Mouse (Mus musculus): ENCODE measurements at regions not wholly inside any gene's neighbourhood (a gene's known extent, or its start where the extent isn't known, plus 50 kb on each side); places are given as distances from the start of the nearest gene placed in this dataset.
"Not testable (repeated sequence)": the region's sequence is repeated elsewhere in the genome, so short reads cannot be mapped to it uniquely, and the experiment has no call there.

DNA sequence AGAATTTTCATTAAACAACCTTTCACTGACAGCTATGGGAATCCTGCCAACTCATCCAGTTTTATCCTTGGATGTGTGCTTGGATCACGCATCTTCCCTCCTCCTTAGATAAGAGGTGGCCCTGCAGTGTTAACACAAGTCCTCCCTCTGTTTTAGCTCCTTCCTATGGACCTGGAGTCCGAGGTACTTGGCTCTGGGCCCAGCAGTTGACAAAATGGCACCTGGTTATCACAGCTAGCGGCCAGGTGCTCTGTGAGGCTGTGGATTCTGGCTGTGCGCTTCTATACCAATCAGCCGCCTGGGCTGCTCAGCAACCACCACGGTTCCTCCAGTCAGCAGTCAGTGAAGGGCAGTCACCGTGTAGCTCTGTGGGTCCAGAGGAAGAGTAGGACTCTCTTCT is 157.4 kb downstream of the Prdm2 start:
- no peak for DNase-seq

DNA sequence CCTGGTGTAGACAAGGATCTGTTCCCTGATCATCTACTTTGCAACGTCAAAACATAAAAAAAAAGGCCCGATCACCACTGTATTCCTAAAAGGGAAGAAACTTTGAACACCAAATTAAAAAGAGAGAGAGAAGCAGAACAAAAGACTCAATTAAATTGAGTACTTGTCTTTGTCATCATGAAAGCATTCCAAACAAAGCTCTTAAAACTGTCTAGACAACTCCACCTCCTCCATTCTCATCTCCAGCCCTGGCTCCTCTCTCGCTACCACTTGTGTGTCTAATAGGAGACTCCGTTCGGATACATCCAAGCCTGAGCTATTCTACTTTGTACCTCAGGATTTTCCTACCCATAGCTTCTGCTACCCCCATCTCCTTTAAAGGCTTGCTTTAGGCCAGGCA is 159.8 kb downstream of the Prdm2 start:
- DNase-seq: no peak

DNA sequence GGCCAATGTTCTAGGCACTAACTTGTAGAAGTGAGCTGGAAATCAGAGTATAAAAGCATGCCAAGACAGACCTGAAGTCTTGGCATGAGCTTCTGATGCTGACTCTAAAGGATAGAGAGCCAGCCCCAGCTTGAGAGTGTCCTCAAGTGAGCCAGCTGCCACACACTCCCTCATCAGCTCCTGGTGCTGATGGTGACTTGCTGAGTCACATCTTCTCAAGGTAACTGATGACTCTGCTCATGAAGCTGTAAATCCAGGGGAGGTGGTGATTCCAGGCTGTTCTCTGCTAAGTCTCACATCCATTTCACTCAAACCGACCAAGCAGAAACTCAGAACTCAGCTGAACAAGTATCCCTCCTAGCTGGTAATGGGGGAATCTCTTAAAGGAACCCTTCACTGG is 161.6 kb downstream of the Prdm2 start:
- DNase-seq: no peak

DNA sequence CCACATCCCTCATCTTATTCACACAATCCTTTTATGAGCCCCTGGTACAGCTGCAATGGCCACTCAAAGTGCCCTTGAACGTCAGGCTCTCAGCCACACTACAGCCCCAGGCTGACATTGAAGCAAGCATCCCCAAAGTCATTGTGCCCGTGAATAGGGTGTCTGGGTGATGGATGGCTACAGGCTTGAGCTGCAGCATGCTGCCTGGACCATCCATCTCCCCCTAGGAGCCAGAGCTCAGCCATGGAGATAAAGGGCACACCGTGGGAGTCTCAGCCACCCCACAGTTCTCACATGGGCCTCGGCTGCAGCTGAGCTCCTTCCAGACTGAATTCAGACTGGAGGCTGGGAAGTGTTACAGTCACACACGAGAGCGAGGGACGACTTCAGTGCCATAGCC is 167.6 kb downstream of the Prdm2 start:
- DNase-seq: no peak

DNA sequence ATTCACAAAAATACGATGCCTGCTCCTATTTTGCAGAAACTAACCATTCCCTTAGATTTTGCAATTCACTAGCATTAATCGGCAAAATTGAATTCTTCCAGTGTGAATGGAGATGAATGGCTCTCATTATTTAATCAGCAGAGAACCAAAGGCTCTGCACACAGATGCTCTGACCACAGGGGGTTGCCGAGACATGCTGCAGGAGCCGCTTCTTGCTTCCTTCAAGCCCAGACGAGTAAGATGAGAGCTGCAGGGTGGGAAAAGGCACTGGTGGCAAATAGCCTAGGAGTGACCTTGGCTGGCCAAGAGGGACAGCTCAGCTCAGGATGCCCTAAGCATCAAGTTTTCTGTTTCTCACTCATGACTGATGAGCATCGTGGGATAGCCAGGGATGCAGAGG is 170.0 kb downstream of the Prdm2 start:
- no peak for DNase-seq

DNA sequence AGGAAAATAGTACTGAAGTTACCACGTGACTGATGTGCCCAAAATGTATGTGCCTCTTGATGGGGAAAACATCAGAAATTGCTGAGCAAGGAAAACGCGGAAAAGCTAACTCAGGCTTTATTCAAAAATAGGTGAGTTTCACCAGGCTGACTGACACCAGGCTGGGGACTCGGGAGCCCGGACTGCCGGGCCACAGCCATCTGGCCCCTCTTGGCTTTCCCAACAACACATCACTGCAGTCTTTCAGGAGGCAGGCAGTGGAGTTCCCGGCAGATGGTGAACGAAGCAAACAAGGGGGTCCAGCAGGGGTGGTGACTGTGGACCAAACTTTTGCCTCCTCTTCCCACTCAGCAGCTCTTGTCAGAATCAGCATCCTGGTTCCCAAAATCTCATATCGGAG is 174.2 kb downstream of the Prdm2 start:
- DNase-seq: no peak

DNA sequence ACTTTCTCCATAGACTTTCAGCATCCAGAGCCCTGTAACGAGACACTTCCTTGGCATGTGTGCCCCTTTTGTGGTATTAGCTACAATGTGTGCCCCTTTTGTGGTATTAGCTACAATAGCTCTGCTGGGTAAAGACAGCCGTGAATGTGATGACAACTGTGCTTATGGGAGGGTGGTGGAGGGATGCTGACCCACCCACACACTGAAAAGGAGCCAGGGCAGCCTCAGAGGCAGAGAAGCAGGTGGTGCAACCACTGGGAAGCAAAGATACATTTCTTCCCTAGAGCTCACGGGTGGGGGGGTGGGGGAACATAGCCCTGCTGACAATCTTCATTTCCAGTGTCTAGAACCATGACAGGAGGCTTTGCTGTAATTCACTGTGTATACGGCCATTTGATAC is 176.1 kb downstream of the Prdm2 start:
- DNase-seq: no peak

DNA sequence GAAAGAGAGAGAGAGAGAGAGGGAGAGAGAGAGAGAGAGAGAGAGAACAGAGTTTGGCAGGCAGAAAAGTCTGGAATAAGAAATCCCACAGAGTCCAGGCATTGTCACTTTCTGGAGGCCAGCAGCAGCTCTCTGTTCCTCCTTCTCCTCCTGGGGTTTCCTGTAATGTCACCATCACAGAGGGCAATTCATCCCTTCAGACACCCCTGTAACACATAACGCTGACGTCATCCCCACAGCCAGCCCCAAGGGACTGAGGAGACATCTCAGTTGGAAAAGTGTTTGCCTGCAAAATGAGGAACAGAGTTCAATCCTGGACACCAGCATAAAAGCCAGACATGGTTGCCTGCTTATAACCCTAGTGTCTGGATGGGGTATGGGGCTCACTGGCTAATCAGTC is 177.7 kb downstream of the Prdm2 start:
- not testable (repeated sequence) for DNase-seq

DNA sequence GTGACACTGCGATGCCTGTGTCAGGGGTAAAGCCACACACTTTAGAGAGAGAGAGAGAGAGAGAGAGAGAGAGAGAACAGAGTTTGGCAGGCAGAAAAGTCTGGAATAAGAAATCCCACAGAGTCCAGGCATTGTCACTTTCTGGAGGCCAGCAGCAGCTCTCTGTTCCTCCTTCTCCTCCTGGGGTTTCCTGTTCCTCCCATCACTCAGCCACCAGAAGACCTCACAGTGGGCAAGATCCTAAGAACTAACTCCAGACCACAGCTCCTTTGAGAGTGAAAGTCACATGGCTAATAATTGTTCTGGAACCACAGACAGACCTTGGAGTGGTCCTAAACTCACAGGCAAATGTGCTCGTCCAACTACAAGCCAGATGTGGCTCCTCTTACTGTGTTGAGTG is 178.5 kb downstream of the Prdm2 start:
- not testable (repeated sequence) for DNase-seq

DNA sequence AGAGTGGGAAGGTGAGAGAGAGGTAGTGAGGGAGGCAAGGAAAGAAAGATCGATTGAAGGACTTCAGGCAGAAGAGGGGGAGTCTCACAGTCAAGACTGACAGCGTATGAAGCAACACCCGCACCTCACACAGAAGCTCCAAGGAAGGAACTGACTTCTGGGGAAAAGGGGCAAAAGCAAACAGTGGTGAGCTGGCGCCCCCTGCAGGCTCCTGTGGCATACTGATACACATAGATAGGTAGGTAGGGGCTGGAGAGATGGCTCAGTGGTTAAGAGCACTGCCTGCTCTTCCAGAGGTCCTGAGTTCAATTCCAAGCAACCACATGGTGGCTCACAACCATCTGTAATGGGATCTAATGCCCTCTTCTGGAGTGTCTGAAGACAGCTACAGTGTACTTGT is 183.0 kb downstream of the Prdm2 start:
- DNase-seq: not testable (repeated sequence)

DNA sequence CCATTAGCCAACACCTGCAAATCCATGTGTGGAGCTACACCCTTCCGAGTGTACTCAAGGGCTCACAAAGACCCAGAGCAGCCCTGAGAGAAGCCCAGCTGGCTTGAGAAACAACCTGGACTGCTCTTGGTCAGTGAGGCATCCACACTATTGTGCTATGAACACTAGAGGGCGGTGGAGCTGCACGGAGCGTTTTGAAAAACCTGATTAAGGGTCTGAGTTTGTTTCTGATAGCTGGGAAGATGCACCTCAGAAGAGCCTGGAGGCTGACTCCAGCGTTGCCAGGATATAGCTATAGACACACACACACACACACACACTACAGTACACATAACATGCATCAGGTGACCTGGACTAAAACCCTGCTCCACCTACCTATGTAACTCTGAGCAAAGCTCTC is 185.5 kb downstream of the Prdm2 start:
- DNase-seq: peak; percentile 8 to 9

DNA sequence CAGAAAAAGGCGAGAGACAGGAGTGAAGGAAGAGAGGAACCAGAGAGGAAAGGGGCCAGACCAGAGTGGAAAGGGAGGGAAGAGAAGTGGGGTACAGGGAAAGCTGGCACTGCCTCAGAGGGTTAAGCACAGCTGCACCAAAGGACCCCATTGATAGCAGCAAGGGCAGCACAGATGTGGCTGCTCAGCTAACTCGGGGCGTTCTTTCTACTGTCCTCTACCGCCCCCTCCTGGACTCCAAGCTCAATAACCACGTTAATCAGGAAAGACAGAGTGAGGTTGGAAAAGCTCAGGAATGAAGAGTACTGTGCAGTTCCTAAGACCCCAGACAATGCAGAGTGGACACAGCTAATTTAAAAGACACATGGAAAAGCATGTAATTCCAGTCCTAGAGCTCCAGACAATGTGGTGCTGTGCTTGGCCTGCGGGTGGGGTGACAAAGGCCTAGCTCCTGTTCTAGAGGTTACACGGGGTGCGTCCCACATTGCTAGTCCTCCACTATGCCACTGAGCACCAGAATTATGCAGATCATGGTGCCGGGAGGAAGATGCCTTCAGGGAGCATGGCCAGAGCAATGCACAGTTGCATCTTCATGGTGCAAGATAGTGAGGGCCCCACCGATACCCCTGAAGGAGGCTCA is 191.4 kb downstream of the Prdm2 start:
- peak in 1 of 2 experiments; percentile 11 for DNase-seq

DNA sequence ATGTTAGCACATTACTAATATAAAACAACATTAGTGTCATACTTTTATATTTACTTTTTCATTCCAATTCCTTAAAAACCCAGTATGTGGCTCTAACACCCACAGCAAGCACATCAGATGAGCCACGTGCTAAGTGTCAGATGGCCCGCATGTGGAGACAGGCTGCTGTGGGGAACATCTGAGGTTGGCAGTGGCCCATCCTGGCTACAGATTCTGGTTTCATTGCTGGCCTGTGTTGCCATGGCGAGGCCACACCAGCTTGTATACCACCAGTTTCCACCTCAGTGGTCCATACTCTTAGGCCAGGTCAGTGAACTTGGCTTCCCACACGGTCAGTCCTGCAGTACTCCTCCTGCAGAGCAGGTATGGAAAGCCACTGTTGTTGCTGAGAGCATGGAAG is 192.1 kb downstream of the Prdm2 start:
- DNase-seq: no peak

DNA sequence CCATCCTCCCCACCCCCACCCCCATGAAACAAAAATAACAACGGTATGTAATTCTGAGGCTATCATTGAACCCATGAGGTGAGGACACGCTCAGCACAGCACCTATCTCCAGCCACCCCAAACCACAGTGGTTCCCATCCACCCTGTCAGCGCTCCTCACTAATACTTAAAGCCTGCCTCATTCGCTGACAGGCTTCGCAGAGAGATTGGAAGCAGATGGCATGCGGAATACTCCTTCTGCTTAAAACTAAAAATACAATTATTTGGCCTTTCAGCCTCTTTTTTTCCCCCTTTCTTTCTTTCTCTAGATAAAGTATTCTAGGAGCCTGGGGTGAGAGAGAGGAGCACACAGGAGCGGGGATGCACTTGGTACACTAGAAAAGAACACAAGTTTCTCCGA is 199.9 kb downstream of the Prdm2 start:
- no peak for DNase-seq

DNA sequence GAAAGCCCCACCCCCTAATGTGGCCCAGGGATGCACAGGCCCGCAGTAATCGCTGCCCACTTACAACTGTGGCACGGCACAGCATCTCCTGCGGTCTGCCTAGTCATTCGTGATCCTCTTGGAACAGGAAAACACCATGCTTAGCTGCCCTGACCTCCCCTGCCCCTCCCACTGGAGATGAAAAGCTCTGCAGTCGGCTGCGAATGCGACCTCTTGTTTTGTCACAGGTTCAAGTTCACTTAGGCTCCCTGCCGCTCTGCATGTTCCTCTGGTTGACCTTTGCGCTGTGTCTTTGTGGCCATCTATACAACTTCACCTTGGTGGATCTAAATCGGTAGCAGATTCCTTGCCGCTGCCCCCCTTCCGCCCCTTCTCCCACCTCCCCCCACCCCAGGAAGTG is 210.8 kb downstream of the Prdm2 start:
- DNase-seq: no peak

DNA sequence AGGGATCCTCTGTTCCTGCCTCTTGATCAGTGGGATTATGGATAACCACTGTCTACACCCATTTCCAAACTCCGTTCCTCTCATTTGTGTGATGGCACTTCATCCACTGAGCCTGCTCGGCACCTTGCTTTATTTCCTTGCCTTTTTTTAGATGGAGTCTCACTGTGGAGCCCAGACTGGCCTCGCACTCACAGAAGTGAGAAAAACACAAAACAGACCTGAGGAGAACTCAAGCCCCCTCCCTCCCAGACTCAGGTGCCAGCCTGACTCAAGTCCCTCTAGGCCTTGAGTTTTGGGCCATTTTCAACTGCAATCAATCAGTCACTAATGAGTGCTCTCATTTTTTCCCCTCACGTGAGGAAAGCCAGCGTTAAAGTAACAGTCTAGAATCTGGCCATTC is 211.3 kb downstream of the Prdm2 start:
- DNase-seq: no peak

DNA sequence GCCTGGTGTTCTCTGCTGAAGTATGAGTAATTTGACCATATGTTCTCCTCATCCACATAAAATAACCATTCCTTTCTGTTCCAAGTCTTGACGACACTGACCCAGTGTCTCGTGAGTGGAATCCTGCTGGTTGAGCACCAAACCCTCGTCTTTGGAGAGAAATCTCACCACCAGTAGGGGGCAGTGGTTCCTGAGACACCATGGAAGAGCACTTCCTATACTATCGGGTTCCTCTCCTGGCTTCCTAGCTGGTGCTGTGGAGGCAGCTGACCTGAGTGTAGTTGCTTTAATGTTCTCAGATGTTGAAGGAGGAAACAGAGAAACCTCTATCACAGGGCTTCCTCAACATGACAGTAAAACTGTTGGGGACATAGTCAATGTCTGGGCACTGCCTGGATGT is 216.4 kb downstream of the Prdm2 start:
- no peak for DNase-seq

DNA sequence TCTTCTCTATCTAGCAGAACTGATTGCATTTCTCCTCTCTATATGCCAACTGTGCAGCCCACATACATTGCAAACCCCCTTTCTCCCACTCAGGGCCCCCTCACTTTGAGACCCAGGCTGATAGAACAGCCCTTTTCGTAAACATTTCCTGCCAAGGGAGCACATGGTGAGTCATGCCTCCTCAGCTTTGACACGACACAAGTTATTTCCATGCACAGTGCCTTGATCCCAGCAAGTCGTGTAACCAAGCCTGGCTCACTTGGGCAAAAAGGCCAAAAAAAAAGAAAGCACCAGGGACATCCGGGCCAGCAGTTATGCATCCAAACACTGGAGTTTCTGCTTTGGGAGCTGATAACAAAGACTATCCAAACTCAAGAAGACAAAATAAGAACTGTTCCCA is 221.4 kb downstream of the Prdm2 start:
- DNase-seq: no peak

DNA sequence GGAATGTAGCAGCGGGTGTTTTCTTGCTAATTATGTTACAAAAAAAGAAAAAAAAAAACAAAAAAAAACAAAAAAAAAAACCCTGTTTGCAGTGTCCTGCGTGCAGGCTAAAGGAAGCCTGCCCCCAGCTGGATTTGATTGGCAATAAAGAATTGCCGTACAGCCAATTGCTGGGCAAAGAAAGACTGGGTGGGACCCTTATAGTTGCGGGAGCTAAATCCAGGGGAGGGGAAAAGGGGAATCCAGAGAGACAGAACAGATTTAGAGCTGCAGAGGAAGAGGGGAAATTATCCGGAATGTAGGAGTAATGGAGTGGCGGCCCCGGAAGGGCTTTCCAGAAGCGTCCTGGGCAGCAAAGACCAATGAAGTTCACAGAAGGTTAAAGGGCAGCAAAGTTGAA is 223.6 kb downstream of the Prdm2 start:
- no peak for DNase-seq

DNA sequence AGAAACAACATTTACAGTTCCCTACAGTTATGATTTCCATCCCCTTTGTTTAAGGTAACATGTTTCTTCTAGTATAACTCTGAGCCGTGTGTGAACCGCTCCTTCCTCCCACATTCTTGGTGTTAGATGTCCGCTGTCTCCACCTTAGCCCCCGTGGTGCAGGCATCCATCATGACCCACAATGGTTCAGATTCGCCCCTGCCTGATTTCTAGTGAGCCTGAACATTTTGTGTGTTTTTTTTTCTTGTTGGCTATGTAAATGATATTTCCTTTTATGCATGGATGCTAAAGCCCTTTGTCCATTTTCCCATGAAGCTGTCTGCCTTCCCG is 229.5 kb downstream of the Prdm2 start:
- DNase-seq: no peak

DNA sequence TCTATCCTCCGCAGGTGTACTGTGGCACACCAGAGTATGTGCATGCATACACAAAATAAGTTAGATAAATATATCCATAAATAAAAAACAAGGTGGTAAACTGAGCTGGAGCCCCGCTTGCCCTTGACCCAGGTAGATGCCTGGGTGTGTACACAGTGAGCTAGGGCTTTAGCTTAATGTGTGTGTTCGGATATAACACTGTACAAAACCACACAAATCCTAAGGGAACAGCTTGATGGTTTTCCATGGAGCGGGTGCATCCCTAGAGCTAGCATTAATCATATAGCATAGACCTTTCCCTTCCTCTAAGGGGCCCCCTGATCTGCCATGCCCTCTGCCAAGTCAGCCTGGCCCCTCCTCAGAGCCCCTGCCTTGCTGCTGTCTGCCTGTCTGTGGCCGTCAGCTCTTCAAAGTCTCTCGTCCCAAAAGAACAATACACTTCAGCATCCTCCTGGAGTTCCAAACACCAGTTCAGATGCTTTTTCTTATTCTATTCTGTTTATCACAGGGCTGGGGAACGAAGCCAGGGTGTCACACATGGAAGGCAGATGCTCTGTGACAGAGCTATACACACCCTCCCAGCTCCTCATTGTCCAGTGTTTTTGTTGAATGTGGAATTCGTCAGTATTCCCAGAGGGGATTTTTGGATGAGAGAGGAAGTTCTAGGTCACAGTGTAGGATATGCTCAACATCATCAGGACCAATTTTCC is 230.1 kb downstream of the Prdm2 start:
- no peak for DNase-seq

DNA sequence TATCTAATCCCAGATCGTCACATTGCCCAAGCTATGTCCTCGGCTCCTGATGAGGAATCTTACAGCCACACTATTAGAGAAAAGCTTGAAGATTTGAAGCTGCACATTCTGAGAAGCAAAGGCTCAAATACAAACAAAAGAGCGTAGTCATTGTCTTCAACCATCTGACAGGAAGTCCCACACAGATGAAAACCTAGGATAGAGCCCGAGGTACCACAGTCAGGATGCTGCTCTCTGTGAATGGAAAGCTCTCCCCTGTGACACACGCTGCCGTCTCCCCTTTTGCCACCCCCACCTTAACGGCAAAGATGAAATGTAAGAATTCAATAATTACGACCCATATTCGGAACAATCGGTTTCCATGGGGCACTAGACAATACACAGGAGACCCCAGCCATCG is 237.2 kb downstream of the Prdm2 start:
- no peak for DNase-seq

DNA sequence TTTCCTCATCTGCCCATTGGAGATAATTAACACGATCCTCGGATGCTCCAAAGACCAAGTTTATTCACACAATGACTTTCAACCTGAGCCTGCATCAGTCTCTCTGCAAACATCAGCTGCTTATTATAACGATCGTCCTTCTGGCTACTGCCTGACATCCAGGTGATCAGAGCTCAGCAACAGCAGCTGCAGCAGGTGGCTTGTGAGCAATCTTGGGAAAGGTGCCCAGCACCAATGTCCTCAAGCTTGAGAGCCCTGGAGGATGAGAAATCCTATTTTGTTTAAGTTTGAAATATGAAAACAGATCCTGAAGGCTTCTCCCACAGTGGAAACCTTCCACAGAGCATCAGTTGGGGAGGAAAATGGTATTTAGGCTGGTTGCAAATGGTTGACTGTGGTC is 242.8 kb downstream of the Prdm2 start:
- DNase-seq: no peak

DNA sequence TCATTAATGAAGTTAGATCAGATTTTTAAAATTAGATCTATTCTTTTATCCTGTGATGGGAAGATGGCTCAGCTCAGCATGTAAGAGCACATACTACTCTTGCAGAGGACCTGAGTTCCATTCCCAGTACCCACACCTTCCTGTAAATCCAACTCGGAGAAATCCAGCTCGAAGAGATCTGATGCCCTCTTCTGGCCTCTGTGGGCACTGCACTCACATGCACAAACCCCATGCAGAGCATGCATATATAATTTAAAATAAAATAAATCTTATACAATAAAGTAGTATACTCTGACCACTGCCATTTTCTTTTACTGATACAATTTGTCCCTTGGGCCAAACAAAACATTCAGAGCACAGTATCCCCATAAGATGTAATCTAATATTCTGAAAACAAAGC is 245.2 kb downstream of the Prdm2 start:
- DNase-seq: no peak

DNA sequence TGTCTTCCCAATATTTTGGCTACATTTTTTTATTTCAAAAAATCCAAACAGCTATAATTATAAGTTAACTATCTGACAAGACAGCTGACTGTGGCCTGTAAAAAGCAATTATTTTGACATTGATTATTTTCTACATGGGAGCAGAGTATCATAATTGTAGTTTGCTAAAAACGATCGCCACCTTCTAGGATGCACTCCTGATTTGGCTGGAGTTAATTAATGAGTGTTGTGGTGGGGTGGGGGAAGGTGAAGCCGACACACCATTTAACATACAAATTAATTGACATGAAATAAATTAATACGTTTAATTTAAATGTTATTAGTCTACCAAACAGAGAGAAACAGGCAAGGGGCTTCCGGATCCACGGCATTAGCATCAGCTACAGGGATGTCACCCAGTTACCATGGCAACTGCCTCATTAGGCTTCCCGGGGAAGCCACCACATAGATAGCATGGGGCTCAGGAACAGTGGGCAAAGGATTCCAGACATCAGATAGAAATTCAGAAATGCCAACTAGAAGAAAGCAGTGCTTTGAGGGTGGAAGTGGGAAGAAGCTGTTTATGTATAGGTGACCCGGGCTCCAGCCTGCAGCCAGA is 255.9 kb downstream of the Prdm2 start:
- no peak for DNase-seq

All from thymus, postnatal 36 days (tissue).